Mouse (Mus musculus) embryonic facial prominence, embryonic 13.5 days (tissue): Measurements from ENCODE around the gene Pls3. TPM values are rescaled to one million over a fixed set of nuclear protein-coding genes. Genes with fewer than 3 reads are reported as not detected.
A peak's percentile ranks its signal among the peaks of the same experiment; 100 is the strongest.

ENCODE experiments used
- ATAC-seq: fragments of 200-750 bp; cut with Nextera tagmentation; 2 replicates; pipeline ENCODE4 v1.8.0; 2017; ENCODE audit warnings: low read depth; ENCODE audit not compliant: insufficient number of reproducible peaks, insufficient read depth, low FRiP score, low TSS enrichment
- H3K27ac ChIP-seq: fragments of 300-500 bp; sonication (generic); 2 replicates; pipeline ENCODE4 v1.5.1; 2015; ENCODE audit warnings: moderate library complexity, mild to moderate bottlenecking, inconsistent platforms
- H3K27me3 ChIP-seq: fragments of 300-500 bp; sonication (generic); 2 replicates; pipeline ENCODE4 v1.6.1; 2015; ENCODE audit warnings: mild to moderate bottlenecking, inconsistent platforms
- H3K36me3 ChIP-seq: fragments of 300-500 bp; sonication (generic); 2 replicates; pipeline ENCODE4 v1.6.1; 2015; ENCODE audit warnings: mild to moderate bottlenecking, inconsistent platforms
- H3K4me1 ChIP-seq: fragments of 300-500 bp; sonication (generic); 2 replicates; pipeline ENCODE4 v1.6.1; 2015; ENCODE audit warnings: inconsistent platforms
- H3K4me2 ChIP-seq: fragments of 300-500 bp; sonication (generic); 2 replicates; pipeline ENCODE4 v1.6.1; 2015; ENCODE audit warnings: moderate library complexity, mild to moderate bottlenecking, inconsistent platforms
- H3K4me3 ChIP-seq: fragments of 300-500 bp; sonication (generic); 2 replicates; pipeline ENCODE4 v1.5.1; 2015; ENCODE audit warnings: mild to moderate bottlenecking, inconsistent platforms
- H3K9ac ChIP-seq: fragments of 300-500 bp; sonication (generic); 2 replicates; pipeline ENCODE4 v1.6.1; 2015; ENCODE audit warnings: mild to moderate bottlenecking, inconsistent platforms
- H3K9me3 ChIP-seq: fragments of 300-500 bp; sonication (generic); 2 replicates; pipeline ENCODE4 v1.6.1; 2016; ENCODE audit warnings: inconsistent platforms
- WGBS: fragments of 180-500 bp; shearing (Covaris S2); methylation state at CpG from one replicate; pipeline ENCODE4 v1.1.7; 2015; ENCODE audit warnings: mixed read lengths; 5-methylcytosine and 5-hydroxymethylcytosine counted together
- polyA plus RNA-seq: library from polyadenylated mRNA; unstranded; fragments of >200 nt; fragmentation: Nextera tagmentation; extraction: Ambion mirVana; gene quantifications from 2 replicates; pipeline ENCODE4 v1.2.1, GENCODE M21; 2015

The Pls3 gene
- polyA plus RNA-seq, 1 experiment from 2014 or later = 107 TPM

- no peak overlapping the region for H3K4me3 ChIP-seq
- H3K4me1 ChIP-seq = peaks cover 4% of the 10 kb centered on the region; the same call in 1 of the 2 replicates
- no peaks in the 10 kb centered on the region for H3K9me3 ChIP-seq
- H3K27me3 ChIP-seq = no peaks in the 10 kb centered on the region; the same call in 1 of the 2 replicates
- H3K36me3 ChIP-seq = no peaks in the 10 kb centered on the region
- WGBS = 80% methylated on average over 4 of the region's 4 CpGs
- ATAC-seq = no peak
- H3K27ac ChIP-seq = no peak overlapping the region
- no peak overlapping the region for H3K9ac ChIP-seq
- H3K4me2 ChIP-seq = no peak overlapping the region
Measured at GRCm38 (mm10) chrX:75840263-75840662, 34.7 kb downstream of the Pls3 start.

- H3K9ac ChIP-seq = no peak overlapping the region
- no peaks in the 10 kb centered on the region for H3K36me3 ChIP-seq
- H3K9me3 ChIP-seq = no peaks in the 10 kb centered on the region
- H3K27ac ChIP-seq = no peak overlapping the region
- H3K27me3 ChIP-seq = no peaks in the 10 kb centered on the region
- no peak for ATAC-seq
- 64% methylated on average over 2 of the region's 2 CpGs for WGBS
- no peak overlapping the region for H3K4me3 ChIP-seq
- no peak overlapping the region for H3K4me2 ChIP-seq
- H3K4me1 ChIP-seq = no peaks in the 10 kb centered on the region
Measured at GRCm38 (mm10) chrX:75834836-75835235, 40.1 kb downstream of the Pls3 start.

DNA sequence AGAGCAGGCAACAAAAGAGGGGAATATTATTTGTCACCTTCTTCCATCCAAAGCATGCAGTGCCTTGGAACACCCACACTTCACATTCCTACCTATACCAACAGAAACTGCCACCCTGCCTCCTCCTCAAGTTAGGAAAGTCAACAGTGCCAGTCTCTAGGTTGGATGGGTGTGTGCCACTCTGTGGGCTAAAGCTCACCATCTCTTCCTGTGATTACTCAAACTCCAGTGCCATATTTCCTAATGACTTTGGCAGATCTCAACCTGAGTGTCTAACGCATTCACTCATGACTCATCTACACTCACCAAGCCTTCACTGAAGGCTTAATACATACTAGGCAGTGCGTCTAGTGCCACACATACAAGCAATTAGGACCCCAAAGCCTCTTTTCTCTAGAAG is 40.7 kb downstream of the Pls3 start:
- WGBS = 87% methylated on average over 2 of the region's 2 CpGs
- ATAC-seq = no peak
- Histone ChIP-seq H3K4me1 (no peaks in the 10 kb centered on the region), H3K9ac (no peak overlapping the region), H3K36me3 (no peaks in the 10 kb centered on the region), H3K4me2 (no peak overlapping the region), H3K27ac (no peak overlapping the region), H3K4me3 (no peak overlapping the region), H3K9me3 (no peaks in the 10 kb centered on the region), H3K27me3 (no peaks in the 10 kb centered on the region)

GRCm38 (mm10) chrX:75833006-75833641 is 41.9 kb downstream of the Pls3 start:
- Histone ChIP-seq H3K9me3 (no peaks in the 10 kb centered on the region), H3K4me2 (no peak overlapping the region), H3K4me3 (no peak overlapping the region), H3K27ac (no peak overlapping the region), H3K36me3 (no peaks in the 10 kb centered on the region), H3K9ac (no peak overlapping the region), H3K4me1 (no peaks in the 10 kb centered on the region), H3K27me3 (no peaks in the 10 kb centered on the region)
- no peak for ATAC-seq
- 73% methylated on average over 11 of the region's 11 CpGs for WGBS

GRCm38 (mm10) chrX:75829867-75830255 is 45.1 kb downstream of the Pls3 start:
- 48% methylated on average over 2 of the region's 2 CpGs for WGBS
- no peaks in the 10 kb centered on the region for H3K27me3 ChIP-seq
- no peaks in the 10 kb centered on the region for H3K4me1 ChIP-seq
- no peaks in the 10 kb centered on the region for H3K9me3 ChIP-seq
- H3K36me3 ChIP-seq = no peaks in the 10 kb centered on the region
- H3K4me3 ChIP-seq = no peak overlapping the region
- no peak for ATAC-seq
- H3K27ac ChIP-seq = no peak overlapping the region
- H3K4me2 ChIP-seq = no peak overlapping the region
- no peak overlapping the region for H3K9ac ChIP-seq

- H3K27me3 ChIP-seq = no peaks in the 10 kb centered on the region
- no peaks in the 10 kb centered on the region for H3K4me1 ChIP-seq
- H3K4me3 ChIP-seq = no peak overlapping the region
- no peaks in the 10 kb centered on the region for H3K9me3 ChIP-seq
- no peak overlapping the region for H3K4me2 ChIP-seq
- H3K36me3 ChIP-seq = no peaks in the 10 kb centered on the region
- H3K9ac ChIP-seq = no peak overlapping the region
- 69% methylated on average over 7 of the region's 7 CpGs for WGBS
- no peak for ATAC-seq
- no peak overlapping the region for H3K27ac ChIP-seq
Measured at GRCm38 (mm10) chrX:75829240-75829866, 45.6 kb downstream of the Pls3 start.

GRCm38 (mm10) chrX:75818647-75819271 is 56.2 kb downstream of the Pls3 start:
- H3K4me1 ChIP-seq = no peaks in the 10 kb centered on the region
- ATAC-seq = no peak
- no peak overlapping the region for H3K4me2 ChIP-seq
- no peak overlapping the region for H3K9ac ChIP-seq
- H3K27me3 ChIP-seq = no peaks in the 10 kb centered on the region; the same call in 1 of the 2 replicates
- no peaks in the 10 kb centered on the region for H3K36me3 ChIP-seq
- no peak overlapping the region for H3K4me3 ChIP-seq
- WGBS = 29% methylated on average over 1 of the region's 1 CpGs
- H3K9me3 ChIP-seq = no peaks in the 10 kb centered on the region
- H3K27ac ChIP-seq = peak overlapping the region; percentile 51; the same call in 1 of the 2 replicates

- WGBS = 74% methylated on average over 2 of the region's 2 CpGs
- no peaks in the 10 kb centered on the region for H3K36me3 ChIP-seq
- no peak overlapping the region for H3K9ac ChIP-seq
- H3K4me3 ChIP-seq = no peak overlapping the region
- no peaks in the 10 kb centered on the region; the same call in 1 of the 2 replicates for H3K27me3 ChIP-seq
- no peak overlapping the region for H3K4me2 ChIP-seq
- no peaks in the 10 kb centered on the region for H3K4me1 ChIP-seq
- no peak for ATAC-seq
- H3K9me3 ChIP-seq = no peaks in the 10 kb centered on the region
- no peak overlapping the region for H3K27ac ChIP-seq
Measured at GRCm38 (mm10) chrX:75814958-75815357, 60.0 kb downstream of the Pls3 start.

DNA sequence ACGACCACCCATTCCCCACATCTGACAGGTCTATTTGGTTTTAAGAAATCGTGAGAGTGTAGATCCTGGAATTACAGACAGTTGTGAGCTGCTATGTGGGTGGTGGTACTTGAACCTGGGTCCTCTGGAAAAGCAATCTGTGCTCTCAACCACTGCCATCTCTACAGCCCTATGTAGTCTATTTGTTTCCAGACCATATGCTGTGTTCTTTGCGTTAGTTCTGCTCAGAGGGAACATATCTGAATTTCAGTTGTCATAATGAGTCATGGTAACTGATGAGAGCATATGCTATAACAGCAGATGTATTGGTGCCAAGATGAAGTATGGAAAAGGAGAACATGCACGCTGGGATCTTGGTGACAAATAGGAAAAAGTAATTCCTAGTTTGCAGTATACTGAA is 60.9 kb downstream of the Pls3 start:
- Histone ChIP-seq H3K4me2 (no peak overlapping the region), H3K4me3 (no peak overlapping the region), H3K27me3 (no peaks in the 10 kb centered on the region; the same call in 1 of the 2 replicates), H3K27ac (no peak overlapping the region), H3K4me1 (no peaks in the 10 kb centered on the region), H3K9ac (no peak overlapping the region), H3K9me3 (no peaks in the 10 kb centered on the region), H3K36me3 (no peaks in the 10 kb centered on the region)
- no peak for ATAC-seq
- WGBS = 78% methylated on average over 4 of the region's 4 CpGs

DNA sequence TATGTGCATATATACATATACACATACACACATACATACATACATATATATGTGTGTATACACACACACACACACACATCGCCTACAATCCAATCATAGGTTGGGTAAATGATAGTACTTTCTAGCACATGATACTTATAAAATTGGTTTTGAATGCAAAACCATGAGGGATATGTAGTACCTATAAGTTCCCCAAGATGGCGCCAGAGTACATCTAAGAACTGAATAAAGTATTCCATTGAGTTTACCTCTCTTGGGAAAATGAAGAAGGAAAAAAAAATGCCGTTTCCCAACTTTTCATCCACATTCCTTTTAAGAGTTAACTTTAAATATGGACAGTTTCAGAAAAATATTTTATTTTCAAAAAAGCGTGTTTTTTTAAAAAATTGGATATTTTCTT is 78.4 kb downstream of the Pls3 start:
- H3K9me3 ChIP-seq = no peaks in the 10 kb centered on the region
- H3K9ac ChIP-seq = no peak overlapping the region
- H3K4me3 ChIP-seq = no peak overlapping the region
- H3K4me2 ChIP-seq = no peak overlapping the region
- H3K36me3 ChIP-seq = peaks cover 16% of the 10 kb centered on the region
- WGBS = 25% methylated on average over 4 of the region's 4 CpGs
- no peak overlapping the region for H3K27ac ChIP-seq
- no peaks in the 10 kb centered on the region for H3K4me1 ChIP-seq
- no peak for ATAC-seq
- no peaks in the 10 kb centered on the region for H3K27me3 ChIP-seq

DNA sequence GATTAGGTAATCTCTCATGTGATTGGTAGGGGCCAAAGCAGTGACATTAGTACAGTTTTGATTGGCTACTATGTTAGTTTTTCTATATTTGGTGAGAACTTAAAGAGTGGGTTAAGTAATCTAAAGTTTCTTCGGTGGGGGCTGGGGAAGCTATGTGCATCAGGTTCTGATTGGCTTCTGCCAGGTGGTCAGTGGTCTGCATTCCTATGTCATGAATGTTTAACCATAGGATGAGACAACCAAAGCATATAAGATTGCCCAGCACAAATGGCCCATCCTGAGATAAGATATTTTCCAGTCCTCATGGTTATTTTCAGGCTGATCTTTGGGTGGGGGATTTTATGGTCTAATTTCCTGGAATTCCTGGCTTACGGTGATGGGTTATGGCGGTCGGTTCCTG is 95.2 kb downstream of the Pls3 start:
- Histone ChIP-seq H3K36me3 (no peaks in the 10 kb centered on the region), H3K27ac (no peak overlapping the region), H3K9me3 (no peaks in the 10 kb centered on the region), H3K4me1 (no peaks in the 10 kb centered on the region), H3K9ac (no peak overlapping the region), H3K4me3 (no peak overlapping the region), H3K4me2 (no peak overlapping the region), H3K27me3 (no peaks in the 10 kb centered on the region)
- WGBS = 79% methylated on average over 4 of the region's 4 CpGs
- ATAC-seq = no peak

- Histone ChIP-seq H3K27ac (no peak overlapping the region), H3K4me1 (no peaks in the 10 kb centered on the region), H3K27me3 (no peaks in the 10 kb centered on the region), H3K4me2 (no peak overlapping the region), H3K9me3 (no peaks in the 10 kb centered on the region), H3K36me3 (no peaks in the 10 kb centered on the region), H3K9ac (no peak overlapping the region), H3K4me3 (no peak overlapping the region)
- no peak for ATAC-seq
- WGBS = 90% methylated on average over 2 of the region's 2 CpGs
Measured at GRCm38 (mm10) chrX:75777461-75777860, 97.5 kb downstream of the Pls3 start.
